Mouse (Mus musculus): ENCODE data around the gene Selenoh. TPM values are rescaled to one million over a fixed set of nuclear protein-coding genes. Genes with fewer than 3 reads are reported as not detected.

The Selenoh gene
- total RNA-seq, 2 experiments from 2014 or later: 27.4 to 33.3 TPM

GRCm38 (mm10) chr2:84666081-84666480, 4.5 kb downstream of the Selenoh start:
- no peak overlapping the region for H3K4me3 ChIP-seq

GRCm38 (mm10) chr2:84662866-84663265, 7.7 kb downstream of the Selenoh start:
- no peak for DNase-seq (ENCODE audit: extremely low spot score in 1 of 2, low spot score in 2 of 2)
- H3K27ac ChIP-seq: no peak overlapping the region
- peak; percentile 56 for TF ChIP-seq CTCF (IDR thresholded peaks at IDR 0.05)
- no peak overlapping the region for H3K4me3 ChIP-seq
- intact Hi-C loops (cut with DNase I): no loop called here

More at GRCm38 (mm10) chr2:84666081-84666480, 4.5 kb downstream of the Selenoh start:
- intact Hi-C loops (cut with DNase I): no loop called here
- H3K27ac ChIP-seq: no peak overlapping the region
- DNase-seq (ENCODE audit: extremely low spot score in 1 of 2, low spot score in 2 of 2): no peak
- TF ChIP-seq CTCF (IDR thresholded peaks at IDR 0.05): no peak

- Histone ChIP-seq H3K27ac (no peak overlapping the region), H3K4me3 (no peak overlapping the region)
- peak; percentile 69 for TF ChIP-seq CTCF (IDR thresholded peaks at IDR 0.05)
- DNase-seq (ENCODE audit: extremely low spot score in 1 of 2, low spot score in 2 of 2): peak in 1 of 2 experiments; percentile 34
- intact Hi-C loops (cut with DNase I): loop anchor here (2.0 kb wide), 2 partner anchors 41 to 205 kb away; no protein-coding TSS in a partner anchor
Measured at GRCm38 (mm10) chr2:84660253-84660652, 10.3 kb downstream of the Selenoh start.

- DNase-seq (ENCODE audit: extremely low spot score in 1 of 2, low spot score in 2 of 2): no peak
- no peak within 1 kb of the TSS for H3K27ac ChIP-seq
- intact Hi-C loops (cut with DNase I): no loop called here
- no peak for TF ChIP-seq CTCF (IDR thresholded peaks at IDR 0.05)
- H3K4me3 ChIP-seq: no peak within 1 kb of the TSS
Measured at GRCm38 (mm10) chr2:84658806-84659205, 11.8 kb downstream of the Selenoh start, which contains the start of gene Btbd18. Btbd18 (plus strand) TSS chr2:84659079.

GRCm38 (mm10) chr2:84655864-84656263, 14.7 kb downstream of the Selenoh start:
- Histone ChIP-seq H3K27ac (no peak overlapping the region), H3K4me3 (no peak overlapping the region)
- no peak for TF ChIP-seq CTCF (IDR thresholded peaks at IDR 0.05)
- intact Hi-C loops (cut with DNase I): no loop called here
- DNase-seq (ENCODE audit: extremely low spot score in 1 of 2, low spot score in 2 of 2): no peak

- intact Hi-C loops (cut with DNase I): no loop called here
- H3K27ac ChIP-seq: no peak overlapping the region
- peak; percentile 56 for TF ChIP-seq CTCF (IDR thresholded peaks at IDR 0.05)
- H3K4me3 ChIP-seq: no peak overlapping the region
- DNase-seq (ENCODE audit: extremely low spot score in 1 of 2, low spot score in 2 of 2): no peak
Measured at GRCm38 (mm10) chr2:84653354-84653753, 17.2 kb downstream of the Selenoh start.

- intact Hi-C loops (cut with DNase I): loop anchor here (1.0 kb wide), 1 partner anchor 32 kb away; no protein-coding TSS in a partner anchor
- no peak for TF ChIP-seq CTCF (IDR thresholded peaks at IDR 0.05)
- DNase-seq (ENCODE audit: extremely low spot score in 1 of 2, low spot score in 2 of 2): peak; percentile 80 to 85
- Histone ChIP-seq H3K4me3 (peak within 1 kb of the TSS; percentile 68), H3K27ac (peak within 1 kb of the TSS; percentile 95)
Measured at GRCm38 (mm10) chr2:84650464-84651195, 19.9 kb downstream of the Selenoh start, which contains the start of gene Ctnnd1. Ctnnd1 (minus strand) TSS chr2:84650765.

GRCm38 (mm10) chr2:84649674-84650073, 20.9 kb downstream of the Selenoh start:
- intact Hi-C loops (cut with DNase I): loop anchor here (1.0 to 2.0 kb wide), 3 partner anchors 15 to 92 kb away; no protein-coding TSS in a partner anchor
- H3K27ac ChIP-seq: peak overlapping the region; percentile 95
- peak overlapping the region; percentile 68 for H3K4me3 ChIP-seq
- DNase-seq (ENCODE audit: extremely low spot score in 1 of 2, low spot score in 2 of 2): no peak
- TF ChIP-seq CTCF (IDR thresholded peaks at IDR 0.05): no peak

- intact Hi-C loops (cut with DNase I): loop anchor here (2.0 kb wide), 1 partner anchor 14 kb away; no protein-coding TSS in a partner anchor
- no peak for DNase-seq (ENCODE audit: extremely low spot score in 1 of 2, low spot score in 2 of 2)
- Histone ChIP-seq H3K27ac (peak overlapping the region; percentile 95; the same call in 1 of the 2 replicates), H3K4me3 (peak overlapping the region; percentile 68)
- TF ChIP-seq CTCF (IDR thresholded peaks at IDR 0.05): peak; percentile 30; the same call in 1 of the 2 replicates
Measured at GRCm38 (mm10) chr2:84648369-84648768, 22.2 kb downstream of the Selenoh start.

GRCm38 (mm10) chr2:84647051-84647568, 23.5 kb downstream of the Selenoh start:
- Histone ChIP-seq H3K4me3 (peak overlapping the region; percentile 68; the same call in 1 of the 2 replicates), H3K27ac (no peak overlapping the region)
- intact Hi-C loops (cut with DNase I): no loop called here
- DNase-seq (ENCODE audit: extremely low spot score in 1 of 2, low spot score in 2 of 2): no peak
- TF ChIP-seq CTCF (IDR thresholded peaks at IDR 0.05): no peak

- intact Hi-C loops (cut with DNase I): no loop called here
- no peak for TF ChIP-seq CTCF (IDR thresholded peaks at IDR 0.05)
Measured at GRCm38 (mm10) chr2:84646138-84646537, 24.4 kb downstream of the Selenoh start.

GRCm38 (mm10) chr2:84640833-84641232, 29.7 kb downstream of the Selenoh start:
- no peak for TF ChIP-seq CTCF (IDR thresholded peaks at IDR 0.05)
- H3K4me3 ChIP-seq: no peak overlapping the region
- no peak overlapping the region for H3K27ac ChIP-seq
- intact Hi-C loops (cut with DNase I): no loop called here
- no peak for DNase-seq (ENCODE audit: extremely low spot score in 1 of 2, low spot score in 2 of 2)

More at GRCm38 (mm10) chr2:84646138-84646537, 24.4 kb downstream of the Selenoh start:
- DNase-seq (ENCODE audit: extremely low spot score in 1 of 2, low spot score in 2 of 2): no peak
- Histone ChIP-seq H3K27ac (no peak overlapping the region), H3K4me3 (no peak overlapping the region)

All from left cerebral cortex, adult 2 months (tissue).